Mouse (Mus musculus): ENCODE data around the gene Auts2. TPM values are rescaled to one million over a fixed set of nuclear protein-coding genes. Genes with fewer than 3 reads are reported as not detected.
A peak's percentile ranks its signal among the peaks of the same experiment; 100 is the strongest.

Auts2 gene
- polyA plus RNA-seq, 1 experiment from 2014 or later = 34.5 TPM

GRCm38 (mm10) chr5:131427734-131428413 is 1115.3 kb downstream of the Auts2 start:
- ATAC-seq (peak; percentile 38; the same call in 1 of the 2 replicates), DNase-seq (ENCODE audit: low spot score) (peak; percentile 87)
- H3K36me3 ChIP-seq (ENCODE audit: control insufficient read depth, insufficient read depth, low read length) = no peaks in the 10 kb centered on the region
- no peaks in the 10 kb centered on the region for H3K4me1 ChIP-seq (ENCODE audit: control insufficient read depth, insufficient read depth, low read length)
- no peak overlapping the region for H3K9ac ChIP-seq (ENCODE audit: low read length)
- no peak overlapping the region for H3K27ac ChIP-seq (ENCODE audit: low read depth, low read length)
- no peak overlapping the region for H3K4me2 ChIP-seq (ENCODE audit: low read length)
- H3K9me3 ChIP-seq (replicated peaks; ENCODE audit: control insufficient read depth, low read length) = no peaks in the 10 kb centered on the region
- no peak overlapping the region for H3K4me3 ChIP-seq (ENCODE audit: low read depth, low read length)
- WGBS = 27% methylated on average over 11 of the region's 11 CpGs
- no peaks in the 10 kb centered on the region for H3K27me3 ChIP-seq (replicated peaks; ENCODE audit: control insufficient read depth, insufficient read depth, low read length)

GRCm38 (mm10) chr5:131422737-131423136 is 1120.4 kb downstream of the Auts2 start:
- Histone ChIP-seq H3K9ac (ENCODE audit: low read length) (no peak overlapping the region), H3K4me2 (ENCODE audit: low read length) (no peak overlapping the region), H3K4me3 (ENCODE audit: low read depth, low read length) (no peak overlapping the region), H3K27ac (ENCODE audit: low read depth, low read length) (no peak overlapping the region), H3K4me1 (ENCODE audit: control insufficient read depth, insufficient read depth, low read length) (no peaks in the 10 kb centered on the region), H3K27me3 (replicated peaks; ENCODE audit: control insufficient read depth, insufficient read depth, low read length) (no peaks in the 10 kb centered on the region), H3K9me3 (replicated peaks; ENCODE audit: control insufficient read depth, low read length) (no peaks in the 10 kb centered on the region), H3K36me3 (ENCODE audit: control insufficient read depth, insufficient read depth, low read length) (no peaks in the 10 kb centered on the region)
- 85% methylated on average over 3 of the region's 3 CpGs for WGBS
- DNase-seq (ENCODE audit: low spot score) = no peak
- no peak for ATAC-seq

GRCm38 (mm10) chr5:131420406-131420805 is 1122.7 kb downstream of the Auts2 start:
- DNase-seq (ENCODE audit: low spot score) (no peak), ATAC-seq (no peak)
- no peak overlapping the region for H3K4me3 ChIP-seq (ENCODE audit: low read depth, low read length)
- H3K27ac ChIP-seq (ENCODE audit: low read depth, low read length) = no peak overlapping the region
- no peaks in the 10 kb centered on the region for H3K36me3 ChIP-seq (ENCODE audit: control insufficient read depth, insufficient read depth, low read length)
- H3K27me3 ChIP-seq (replicated peaks; ENCODE audit: control insufficient read depth, insufficient read depth, low read length) = no peaks in the 10 kb centered on the region
- H3K4me1 ChIP-seq (ENCODE audit: control insufficient read depth, insufficient read depth, low read length) = no peaks in the 10 kb centered on the region
- 73% methylated on average over 2 of the region's 2 CpGs for WGBS
- no peaks in the 10 kb centered on the region for H3K9me3 ChIP-seq (replicated peaks; ENCODE audit: control insufficient read depth, low read length)
- no peak overlapping the region for H3K9ac ChIP-seq (ENCODE audit: low read length)
- no peak overlapping the region for H3K4me2 ChIP-seq (ENCODE audit: low read length)

GRCm38 (mm10) chr5:131415902-131416545 is 1127.1 kb downstream of the Auts2 start:
- Histone ChIP-seq H3K4me1 (ENCODE audit: control insufficient read depth, insufficient read depth, low read length) (no peaks in the 10 kb centered on the region), H3K9me3 (replicated peaks; ENCODE audit: control insufficient read depth, low read length) (no peaks in the 10 kb centered on the region), H3K4me2 (ENCODE audit: low read length) (no peak overlapping the region), H3K27me3 (replicated peaks; ENCODE audit: control insufficient read depth, insufficient read depth, low read length) (no peaks in the 10 kb centered on the region), H3K9ac (ENCODE audit: low read length) (no peak overlapping the region), H3K36me3 (ENCODE audit: control insufficient read depth, insufficient read depth, low read length) (no peaks in the 10 kb centered on the region), H3K27ac (ENCODE audit: low read depth, low read length) (no peak overlapping the region), H3K4me3 (ENCODE audit: low read depth, low read length) (no peak overlapping the region)
- ATAC-seq (no peak), DNase-seq (ENCODE audit: low spot score) (no peak)
- 94% methylated on average over 1 of the region's 1 CpGs for WGBS

- H3K36me3 ChIP-seq (ENCODE audit: control insufficient read depth, insufficient read depth, low read length) = no peaks in the 10 kb centered on the region
- 65% methylated on average over 3 of the region's 3 CpGs for WGBS
- H3K27me3 ChIP-seq (replicated peaks; ENCODE audit: control insufficient read depth, insufficient read depth, low read length) = no peaks in the 10 kb centered on the region
- H3K4me1 ChIP-seq (ENCODE audit: control insufficient read depth, insufficient read depth, low read length) = no peaks in the 10 kb centered on the region
- peak; percentile 33 for DNase-seq (ENCODE audit: low spot score)
- ATAC-seq = no peak
- H3K9ac ChIP-seq (ENCODE audit: low read length) = no peak overlapping the region
- no peaks in the 10 kb centered on the region for H3K9me3 ChIP-seq (replicated peaks; ENCODE audit: control insufficient read depth, low read length)
- no peak overlapping the region for H3K27ac ChIP-seq (ENCODE audit: low read depth, low read length)
- H3K4me2 ChIP-seq (ENCODE audit: low read length) = no peak overlapping the region
- H3K4me3 ChIP-seq (ENCODE audit: low read depth, low read length) = no peak overlapping the region
Measured at GRCm38 (mm10) chr5:131398250-131398649, 1144.9 kb downstream of the Auts2 start.

- ATAC-seq (no peak), DNase-seq (ENCODE audit: low spot score) (no peak)
- Histone ChIP-seq H3K4me3 (ENCODE audit: low read depth, low read length) (no peak overlapping the region), H3K4me2 (ENCODE audit: low read length) (no peak overlapping the region), H3K9me3 (replicated peaks; ENCODE audit: control insufficient read depth, low read length) (no peaks in the 10 kb centered on the region), H3K27ac (ENCODE audit: low read depth, low read length) (no peak overlapping the region), H3K4me1 (ENCODE audit: control insufficient read depth, insufficient read depth, low read length) (no peaks in the 10 kb centered on the region), H3K9ac (ENCODE audit: low read length) (no peak overlapping the region), H3K27me3 (replicated peaks; ENCODE audit: control insufficient read depth, insufficient read depth, low read length) (no peaks in the 10 kb centered on the region), H3K36me3 (ENCODE audit: control insufficient read depth, insufficient read depth, low read length) (no peaks in the 10 kb centered on the region)
- WGBS = 88% methylated on average over 8 of the region's 8 CpGs
Measured at GRCm38 (mm10) chr5:131395756-131396155, 1147.4 kb downstream of the Auts2 start.
